15 mouse cellular contexts compared by ENCODE assay signal in the genomic region with DNA sequence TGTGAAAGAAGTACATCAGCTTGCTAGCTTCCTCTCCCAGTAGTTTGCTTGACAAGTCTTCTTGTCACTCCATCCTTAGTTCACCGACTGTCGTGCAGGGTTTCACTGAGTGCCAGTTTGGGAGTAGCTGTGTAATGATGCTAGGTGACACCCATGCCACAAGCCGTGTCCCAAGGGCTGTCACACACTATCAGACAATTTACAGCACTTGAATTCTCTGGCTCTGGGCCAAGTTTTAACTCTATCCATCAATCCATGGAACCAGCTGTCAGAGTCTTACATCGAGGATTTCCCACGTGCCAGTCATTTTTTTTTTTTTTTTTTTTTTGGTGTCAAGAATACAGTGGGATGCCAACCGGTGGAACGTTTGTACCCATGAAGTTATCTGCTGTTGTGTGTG.
"Had no signal": no experiment of that assay in that cellular context is flagged by ENCODE, and none has a peak within 500 bp of the region (broad histone marks: within the 10 kb centered on the region; RNA-seq: fewer than 3 reads in every experiment).

No protein-coding gene starts in this region.

- H3K9me3 ChIP-seq: kidney, embryonic 15.5 days; limb, embryonic 13.5 days; midbrain, embryonic 10.5 days; neural tube, embryonic 13.5 days had no signal

- H3K4me3 ChIP-seq: kidney, embryonic 15.5 days; limb, embryonic 13.5 days; midbrain, embryonic 10.5 days; neural tube, embryonic 13.5 days had no signal

- H3K27ac ChIP-seq: kidney, embryonic 15.5 days; limb, embryonic 13.5 days; liver, embryonic 14.5 days; midbrain, embryonic 10.5 days; neural tube, embryonic 13.5 days; stomach, postnatal 0 days had no signal

- H3K4me2 ChIP-seq: kidney, embryonic 15.5 days; limb, embryonic 13.5 days; neural tube, embryonic 13.5 days had no signal

- H3K27me3 ChIP-seq: kidney, embryonic 15.5 days; limb, embryonic 13.5 days; neural tube, embryonic 13.5 days had no signal

- H3K36me3 ChIP-seq: kidney, embryonic 15.5 days; limb, embryonic 13.5 days; midbrain, embryonic 10.5 days; neural tube, embryonic 13.5 days had no signal

- H3K4me1 ChIP-seq: kidney, embryonic 15.5 days; limb, embryonic 13.5 days; midbrain, embryonic 10.5 days; neural tube, embryonic 13.5 days had no signal

- H3K9ac ChIP-seq: kidney, embryonic 15.5 days; limb, embryonic 13.5 days; liver, embryonic 14.5 days; neural tube, embryonic 13.5 days had no signal

- ATAC-seq: midbrain, embryonic 16.5 days had no signal

- DNase-seq: kidney, postnatal 14 days; left cerebral cortex, postnatal 4 days; lung, adult 2 months; lung, postnatal 10 days; lung, postnatal 4 days; right cerebral cortex, adult 18-20 months; right cerebral cortex, postnatal 25 days; thymus, postnatal 4 days had no signal
